Mouse (Mus musculus): ENCODE measurements at regions not wholly inside any gene's neighbourhood (a gene's known extent, or its start where the extent isn't known, plus 50 kb on each side); places are given as distances from the start of the nearest gene placed in this dataset.

DNA sequence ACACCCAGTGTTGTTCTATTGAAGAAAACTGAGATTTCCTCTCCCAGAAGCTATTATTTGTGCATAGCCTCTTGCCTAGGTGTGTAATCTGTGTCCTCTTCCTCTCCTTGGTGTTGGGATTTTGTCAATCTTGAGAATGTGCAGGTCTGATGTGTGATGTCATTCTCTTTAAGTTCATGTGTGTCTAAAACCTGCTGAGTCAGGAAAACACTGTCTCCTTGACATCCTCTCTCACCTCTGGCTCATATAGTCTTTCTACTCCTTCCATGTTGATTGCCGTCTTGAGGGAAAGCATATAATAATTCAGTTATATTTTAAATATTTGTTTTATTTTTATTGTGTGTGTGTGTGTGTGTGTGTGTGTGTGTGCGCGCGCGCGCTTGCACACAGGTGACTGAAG lies 84.6 kb upstream of the Plxna4 start:
- TF ChIP-seq POLR2A (IDR thresholded peaks at IDR 0.05; ENCODE audit: low read depth, low read length) (no peak), CTCF (conservative IDR thresholded peaks at IDR 0.05; ENCODE audit: insufficient read depth, insufficient read length, low read depth, low read length) (no peak)

Measured in kidney, adult 2 months (tissue).